In the genomic region with DNA sequence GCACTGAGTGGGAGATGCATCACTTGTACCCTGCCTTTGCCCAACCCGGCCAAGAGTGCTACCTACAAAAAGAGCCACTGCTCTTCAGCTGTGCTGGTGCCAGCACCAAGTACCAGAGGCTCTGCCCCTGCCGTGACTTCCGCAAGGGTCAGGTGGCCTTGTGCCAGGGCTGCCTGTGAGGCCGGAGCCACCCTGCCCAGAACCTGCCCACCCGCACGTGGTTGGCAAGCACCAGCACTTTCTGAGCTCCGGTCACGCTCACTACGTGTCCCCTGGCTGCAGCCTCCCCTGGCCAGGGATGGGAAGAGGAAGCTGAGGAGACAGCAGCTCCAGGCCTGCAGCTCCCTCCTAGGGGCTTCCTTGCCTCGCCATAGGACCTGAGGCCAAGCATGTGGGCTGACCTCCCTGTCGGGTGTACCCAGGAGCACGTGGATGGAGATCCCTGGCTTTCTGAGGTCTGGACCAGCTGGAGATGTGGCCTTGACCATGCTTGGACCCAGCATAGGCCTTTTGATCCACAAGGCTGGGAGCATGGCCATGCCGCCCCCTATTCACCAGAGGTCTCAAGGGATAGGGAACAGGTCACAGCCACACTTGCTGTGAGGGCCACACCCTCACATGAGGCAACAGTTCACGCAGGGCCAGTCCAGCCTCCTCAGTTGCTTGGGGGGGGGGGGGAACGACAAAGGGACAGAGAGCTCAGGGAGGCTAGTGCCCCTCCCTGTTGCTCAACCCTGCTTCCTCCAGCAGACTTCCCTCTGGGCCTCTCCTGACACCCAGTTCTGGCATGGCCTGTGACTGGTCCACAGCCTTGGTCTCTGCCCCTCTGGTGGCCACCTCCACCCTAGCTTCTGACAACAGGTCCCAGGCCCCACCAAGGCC, we compare ENCODE assay signal across 10 mouse cellular contexts.
A peak's percentile ranks its signal among the peaks of the same experiment; 100 is the strongest.
DNase-seq lines count a peak whose midpoint lies in the region; ATAC-seq and TF ChIP-seq lines count a peak whose summit lies in the region.
"Had no signal": no experiment of that assay in that cellular context is flagged by ENCODE, and none has a peak within 500 bp of the region (broad histone marks: within the 10 kb centered on the region; RNA-seq: fewer than 3 reads in every experiment).

No protein-coding gene starts in this region.

- peak; percentile 20 to 36 for DNase-seq in cerebellum, adult 2 months
- DNase-seq in cerebellum, adult 11 months, result no peak
- DNase-seq in kidney, postnatal 10 days, result peak; percentile 30
- DNase-seq in kidney, adult 18-20 months, result no peak
- peak; percentile 16 to 20 for DNase-seq in heart, postnatal 14 days
- no peak for DNase-seq in right cerebral cortex, adult 2 months (ENCODE audit: low spot score in 2 of 2)
- DNase-seq in embryo, embryonic 10.5 days (ENCODE audit: low spot score), result no peak
- DNase-seq: kidney, adult 2 months had no signal

- H3K4me3 ChIP-seq in cerebellum, adult 2 months (replicated peaks; ENCODE audit: insufficient read depth, low read depth, low read length), result no peak overlapping the region
- H3K4me3 ChIP-seq: megakaryocyte, embryonic 14.5 days had no signal

- no peaks in the 10 kb centered on the region for H3K27me3 ChIP-seq in cerebellum, adult 2 months (ENCODE audit: control insufficient read depth, insufficient read depth, low read length)

- 46% methylated on average over 15 of the region's 15 CpGs for WGBS in cerebellum, adult 2 months

- H3K27ac ChIP-seq in cerebellum, adult 2 months (ENCODE audit: insufficient read depth, low read length), result no peak overlapping the region

- intact Hi-C loops in heart, postnatal 14 days (cut with DNase I), result no loop called here

- ATAC-seq in megakaryocyte, adult 5-6 weeks (ENCODE audit: poor library complexity, severe bottlenecking), result peak; percentile 97

- no peak for TF ChIP-seq CTCF in cerebellum, adult 2 months (IDR thresholded peaks at IDR 0.05; ENCODE audit: borderline replicate concordance, insufficient read depth, low read depth, low read length)

- H3K4me1 ChIP-seq in cerebellum, adult 2 months (ENCODE audit: control insufficient read depth, insufficient read depth, low read length), result no peaks in the 10 kb centered on the region
- H3K4me1 ChIP-seq: megakaryocyte, embryonic 14.5 days had no signal

- TF ChIP-seq POLR2A in cerebellum, adult 2 months (IDR thresholded peaks at IDR 0.05; ENCODE audit: borderline replicate concordance, insufficient read depth, low read length), result no peak

Comparison
In these comparisons a context has a peak if more than half of its experiments do, and no peak if none do; other contexts are left out.
1. DNase-seq: peak in cerebellum, adult 2 months (2 of 2), kidney, postnatal 10 days (single experiment) and heart, postnatal 14 days (2 of 2); none in cerebellum, adult 11 months (single experiment), kidney, adult 18-20 months (single experiment), right cerebral cortex, adult 2 months (0 of 2) and embryo, embryonic 10.5 days (single experiment).